Mouse (Mus musculus): ENCODE results near the gene Ninl.

DNA sequence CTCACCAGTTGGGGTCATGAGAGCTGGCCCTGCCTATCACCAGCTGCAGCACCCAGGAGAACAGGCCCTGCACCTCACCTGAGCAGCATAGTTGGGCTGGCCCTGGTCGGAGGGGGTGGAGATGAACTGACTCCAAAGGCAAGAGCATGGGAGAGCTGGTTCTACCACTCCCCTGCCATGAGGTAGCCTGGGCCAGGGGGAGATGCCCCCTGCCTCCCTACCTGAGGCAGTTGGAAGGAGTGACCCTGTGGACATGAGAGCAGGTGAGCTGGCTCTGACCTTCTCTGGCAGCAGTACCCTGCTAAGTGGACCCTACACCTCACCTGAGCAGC lies 154.4 kb downstream of the Ninl start:
- TF ChIP-seq CTCF (IDR thresholded peaks at IDR 0.05; ENCODE audit: control insufficient read depth, insufficient read depth, low read length), result no peak
- no peak for TF ChIP-seq POLR2A (IDR thresholded peaks at IDR 0.05; ENCODE audit: borderline replicate concordance, control insufficient read depth, low read depth, low read length)

All from bone marrow, adult 2 months (tissue).